Mouse (Mus musculus) kidney, embryonic 16.5 days (tissue): Measurements from ENCODE around the gene B020004J07Rik. TPM values are rescaled to one million over a fixed set of nuclear protein-coding genes. Genes with fewer than 3 reads are reported as not detected.
"Not testable (repeated sequence)": the region's sequence is repeated elsewhere in the genome, so short reads cannot be mapped to it uniquely, and the experiment has no call there.

Experiments used
- ATAC-seq: fragments of 200-750 bp; cut with Nextera tagmentation; 2 replicates; pipeline ENCODE4 v1.8.0; 2017; ENCODE audit warnings: moderate TSS enrichment; ENCODE audit not compliant: low FRiP score, low TSS enrichment
- H3K27ac ChIP-seq: fragments of 300-500 bp; sonication (generic); 2 replicates; pipeline ENCODE4 v1.5.1; 2014; ENCODE audit warnings: low read length
- H3K27me3 ChIP-seq: fragments of 300-500 bp; sonication (generic); 2 replicates; pipeline ENCODE4 v1.6.1; 2014; ENCODE audit warnings: low read length, control low read depth, mixed read lengths; ENCODE audit not compliant: insufficient read depth
- H3K36me3 ChIP-seq: fragments of 300-500 bp; sonication (generic); 2 replicates; pipeline ENCODE4 v1.6.1; 2014; ENCODE audit warnings: low read length, control low read depth, mixed read lengths; ENCODE audit not compliant: insufficient read depth
- H3K4me1 ChIP-seq: fragments of 300-500 bp; sonication (generic); 2 replicates; pipeline ENCODE4 v1.6.1; 2014; ENCODE audit warnings: low read length, control low read depth, mixed read lengths; ENCODE audit not compliant: insufficient read depth
- H3K4me2 ChIP-seq: fragments of 300-500 bp; sonication (generic); replicated peaks from 2 replicates; pipeline ENCODE4 v1.6.1; 2014; ENCODE audit warnings: low read depth, low read length
- H3K4me3 ChIP-seq: fragments of 300-500 bp; sonication (generic); 2 replicates; pipeline ENCODE4 v1.5.1; 2014; ENCODE audit warnings: mild to moderate bottlenecking, low read length
- H3K9ac ChIP-seq: fragments of 300-500 bp; sonication (generic); replicated peaks from 2 replicates; pipeline ENCODE4 v1.6.1; 2014; ENCODE audit warnings: low read length
- H3K9me3 ChIP-seq: fragments of 300-500 bp; sonication (generic); 2 replicates; pipeline ENCODE4 v1.6.1; 2016; ENCODE audit warnings: low read length, control low read depth
- WGBS: fragments of 180-500 bp; shearing (Covaris S2); extraction: QIAGEN DNeasy Blood & Tissue Kit; methylation state at CpG from one replicate; pipeline ENCODE4 v1.1.7; 2014; 5-methylcytosine and 5-hydroxymethylcytosine counted together
- polyA plus RNA-seq: library from polyadenylated mRNA; unstranded; fragments of >200 nt; fragmentation: Nextera tagmentation; extraction: Ambion mirVana; gene quantifications from 2 replicates; pipeline ENCODE4 v1.2.1, GENCODE M21; 2015

Gene B020004J07Rik
- not detected in 2 replicates for polyA plus RNA-seq

GRCm38 (mm10) chr4:101843923-101844322 is at the start of gene B020004J07Rik:
Gene B020004J07Rik, minus strand, starts transcription at chr4:101844023.
- ATAC-seq, H3K9ac ChIP-seq, H3K27ac ChIP-seq, H3K27me3 ChIP-seq, H3K9me3 ChIP-seq, H3K4me1 ChIP-seq, H3K4me3 ChIP-seq, H3K36me3 ChIP-seq, H3K4me2 ChIP-seq: not testable (repeated sequence)
- 89% methylated on average over 2 of the region's 4 CpGs for WGBS

- Histone ChIP-seq H3K27me3 (no peaks in the 10 kb centered on the region), H3K9ac (no peak overlapping the region), H3K36me3 (no peaks in the 10 kb centered on the region), H3K27ac (no peak overlapping the region), H3K9me3 (peaks cover 4% of the 10 kb centered on the region; the same call in 1 of the 2 replicates), H3K4me1 (no peaks in the 10 kb centered on the region), H3K4me3 (no peak overlapping the region), H3K4me2 (no peak overlapping the region)
- ATAC-seq: no peak
Measured at GRCm38 (mm10) chr4:101889377-101889776, 45.6 kb upstream of the B020004J07Rik start.

- no peak overlapping the region for H3K9ac ChIP-seq
- no peaks in the 10 kb centered on the region for H3K27me3 ChIP-seq
- no peaks in the 10 kb centered on the region for H3K4me1 ChIP-seq
- WGBS: 25% methylated on average over 3 of the region's 3 CpGs
- ATAC-seq: no peak
- H3K27ac ChIP-seq: no peak overlapping the region
- peaks cover under 1% of the 10 kb centered on the region; the same call in 1 of the 2 replicates for H3K9me3 ChIP-seq
- H3K36me3 ChIP-seq: no peaks in the 10 kb centered on the region
- no peak overlapping the region for H3K4me3 ChIP-seq
- no peak overlapping the region for H3K4me2 ChIP-seq
Measured at GRCm38 (mm10) chr4:101883641-101884040, 39.8 kb upstream of the B020004J07Rik start.

- 52% methylated on average over 15 of the region's 15 CpGs for WGBS
- H3K4me2 ChIP-seq, H3K27ac ChIP-seq, H3K9ac ChIP-seq, H3K27me3 ChIP-seq, H3K9me3 ChIP-seq, H3K4me1 ChIP-seq, H3K4me3 ChIP-seq, H3K36me3 ChIP-seq: not testable (repeated sequence)
- ATAC-seq: peak; percentile 61; the same call in 1 of the 2 replicates
Measured at GRCm38 (mm10) chr4:101875687-101876086, 31.9 kb upstream of the B020004J07Rik start.

- H3K4me1 ChIP-seq, H3K9ac ChIP-seq, H3K27me3 ChIP-seq, H3K27ac ChIP-seq, H3K4me2 ChIP-seq, H3K36me3 ChIP-seq, H3K9me3 ChIP-seq, H3K4me3 ChIP-seq, ATAC-seq: not testable (repeated sequence)
- 65% methylated on average over 2 of the region's 2 CpGs for WGBS
Measured at GRCm38 (mm10) chr4:101872031-101872430, 28.2 kb upstream of the B020004J07Rik start.

- H3K4me2 ChIP-seq: no peak overlapping the region
- H3K36me3 ChIP-seq: no peaks in the 10 kb centered on the region
Measured at GRCm38 (mm10) chr4:101862289-101862688, 18.5 kb upstream of the B020004J07Rik start.

GRCm38 (mm10) chr4:101860873-101861272 is 17.1 kb upstream of the B020004J07Rik start:
- ATAC-seq: peak; percentile 73
- no peak overlapping the region for H3K4me2 ChIP-seq
- H3K9ac ChIP-seq: no peak overlapping the region
- no peaks in the 10 kb centered on the region for H3K4me1 ChIP-seq
- WGBS: 49% methylated on average over 6 of the region's 6 CpGs
- H3K36me3 ChIP-seq: no peaks in the 10 kb centered on the region
- H3K27ac ChIP-seq: no peak overlapping the region
- H3K9me3 ChIP-seq: no peaks in the 10 kb centered on the region
- H3K4me3 ChIP-seq: no peak overlapping the region
- H3K27me3 ChIP-seq: no peaks in the 10 kb centered on the region

More at GRCm38 (mm10) chr4:101862289-101862688, 18.5 kb upstream of the B020004J07Rik start:
- Histone ChIP-seq H3K9me3 (no peaks in the 10 kb centered on the region), H3K27me3 (no peaks in the 10 kb centered on the region), H3K4me3 (no peak overlapping the region), H3K27ac (no peak overlapping the region), H3K4me1 (no peaks in the 10 kb centered on the region), H3K9ac (no peak overlapping the region)
- WGBS: 95% methylated on average over 6 of the region's 6 CpGs
- ATAC-seq: no peak

- no peak overlapping the region for H3K27ac ChIP-seq
- ATAC-seq: no peak
- no peaks in the 10 kb centered on the region for H3K4me1 ChIP-seq
- peaks cover 19% of the 10 kb centered on the region for H3K9me3 ChIP-seq
- no peaks in the 10 kb centered on the region for H3K36me3 ChIP-seq
- H3K9ac ChIP-seq: no peak overlapping the region
- no peaks in the 10 kb centered on the region for H3K27me3 ChIP-seq
- no peak overlapping the region for H3K4me2 ChIP-seq
- WGBS: 69% methylated on average over 2 of the region's 2 CpGs
- no peak overlapping the region for H3K4me3 ChIP-seq
Measured at GRCm38 (mm10) chr4:101850908-101851307, 7.1 kb upstream of the B020004J07Rik start.

Other genes with a start within 250 kb of the B020004J07Rik start
- gene Leprot, start 196.3 kb downstream of the B020004J07Rik start, polyA plus RNA-seq: 98.6 and 104 TPM in 2 replicates
- 5.5 TPM in 2 replicates for gene Lepr, start 126.6 kb downstream of the B020004J07Rik start, polyA plus RNA-seq
- not detected in 2 replicates for gene C130073F10Rik, start 49.8 kb upstream of the B020004J07Rik start, polyA plus RNA-seq
- gene Gm12800, start 65.1 kb upstream of the B020004J07Rik start, polyA plus RNA-seq: not detected in 2 replicates
- gene Gm12794, start 96.4 kb upstream of the B020004J07Rik start, polyA plus RNA-seq: not detected in 2 replicates
- gene Gm12790, start 137.0 kb upstream of the B020004J07Rik start, polyA plus RNA-seq: not detected in 2 replicates
- not detected in 2 replicates for gene Gm12789, start 142.6 kb upstream of the B020004J07Rik start, polyA plus RNA-seq
- 13.4 and 15.5 TPM in 2 replicates for gene Pde4b, start 243.5 kb upstream of the B020004J07Rik start, polyA plus RNA-seq